Mouse (Mus musculus) MEL (cell line): Measurements from ENCODE around the gene Frem3. TPM values are rescaled to one million over a fixed set of nuclear protein-coding genes. Genes with fewer than 3 reads are reported as not detected.
"Not testable (repeated sequence)": the region's sequence is repeated elsewhere in the genome, so short reads cannot be mapped to it uniquely, and the experiment has no call there.

Source experiments
- DNase-seq: peaks from one replicate; pipeline ENCODE4 v3.0.0; 2011; ENCODE audit warnings: low read depth, low spot score
- H3K27ac ChIP-seq: 2 replicates; pipeline ENCODE4 v1.5.1; 2012; ENCODE audit warnings: low read depth, mild to moderate bottlenecking, control low read depth, low read length, moderate library complexity; ENCODE audit not compliant: control insufficient read depth
- H3K27me3 ChIP-seq, 2 experiments: fragments of 150-350 bp in 1 of 2; sonication (generic) in 1 of 2; 2 replicates each; pipeline ENCODE4 v1.6.1; 2012; ENCODE audit warnings: low read length in 2 of 2, mild to moderate bottlenecking in 2 of 2, improper control_type of control experiment in 1 of 2, moderate library complexity in 1 of 2; ENCODE audit not compliant: insufficient read depth in 2 of 2, control insufficient read depth in 1 of 2
- H3K36me3 ChIP-seq, 2 experiments: 2 replicates each; pipeline ENCODE4 v1.6.1; 2012 to 2014; ENCODE audit warnings: low read length in 2 of 2, improper control_type of control experiment in 1 of 2, inconsistent platforms in 1 of 2, mild to moderate bottlenecking in 1 of 2; ENCODE audit not compliant: insufficient read depth in 2 of 2, control insufficient read depth in 1 of 2
- H3K4me1 ChIP-seq, 2 experiments: fragments of 150-350 bp in 1 of 2; sonication (generic) in 1 of 2; 2 replicates each; pipeline ENCODE4 v1.6.1; 2012; ENCODE audit warnings: low read length in 2 of 2, improper control_type of control experiment in 1 of 2, mild to moderate bottlenecking in 1 of 2; ENCODE audit not compliant: insufficient read depth in 2 of 2, control insufficient read depth in 1 of 2
- H3K4me3 ChIP-seq, 2 experiments: fragments of 150-350 bp in 1 of 2; sonication (generic) in 1 of 2; 2 replicates each; pipeline ENCODE4 v1.5.1; 2012; ENCODE audit warnings: low read depth in 2 of 2, low read length in 2 of 2, mild to moderate bottlenecking in 2 of 2, moderate library complexity in 2 of 2, control low read depth in 1 of 2, improper control_type of control experiment in 1 of 2; ENCODE audit not compliant: control insufficient read depth in 1 of 2, insufficient read depth in 1 of 2
- H3K79me2 ChIP-seq: 2 replicates; pipeline ENCODE4 v1.6.1; 2012; ENCODE audit warnings: mild to moderate bottlenecking, low read length, moderate library complexity; ENCODE audit not compliant: control insufficient read depth, poor library complexity, insufficient read depth
- H3K9ac ChIP-seq: 2 replicates; pipeline ENCODE4 v1.6.1; 2012; ENCODE audit warnings: low read depth, mild to moderate bottlenecking, control low read depth, low read length, moderate library complexity; ENCODE audit not compliant: control insufficient read depth, poor library complexity, severe bottlenecking
- H3K9me3 ChIP-seq: fragments of 150-350 bp; sonication (generic); replicated peaks from 2 replicates; pipeline ENCODE4 v1.6.1; 2012; ENCODE audit warnings: mild to moderate bottlenecking, low read length, improper control_type of control experiment, moderate library complexity; ENCODE audit not compliant: insufficient read depth
- BHLHE40 ChIP-seq: IDR thresholded peaks from 2 replicates; pipeline ENCODE4 v1.6.1; 2012; ENCODE audit warnings: low read depth, mild to moderate bottlenecking, inconsistent platforms, low read length, improper control_type of control experiment, borderline replicate concordance
- CHD1 ChIP-seq: IDR thresholded peaks from 2 replicates; pipeline ENCODE4 v1.6.1; 2012; ENCODE audit warnings: low read depth, mild to moderate bottlenecking, inconsistent platforms, low read length, improper control_type of control experiment
- CHD2 ChIP-seq: IDR thresholded peaks from 2 replicates; pipeline ENCODE4 v1.6.1; 2011; ENCODE audit warnings: low read length, improper control_type of control experiment
- CTCF ChIP-seq, 3 experiments: IDR thresholded peaks in 2 of 3; conservative IDR thresholded peaks in 1 of 3; 2 replicates each; pipeline ENCODE4 v1.5.1; 2011 to 2012; ENCODE audit warnings: low read length in 3 of 3, low read depth in 2 of 3, mild to moderate bottlenecking in 2 of 3, improper control_type of control experiment in 1 of 3, inconsistent platforms in 1 of 3, mixed read lengths in 1 of 3, moderate library complexity in 1 of 3; ENCODE audit not compliant: control insufficient read depth in 1 of 3, insufficient read depth in 1 of 3, poor library complexity in 1 of 3, severe bottlenecking in 1 of 3
- ETS1 ChIP-seq: IDR thresholded peaks from 2 replicates; pipeline ENCODE4 v1.6.1; 2012; ENCODE audit warnings: low read depth, mild to moderate bottlenecking, inconsistent platforms, low read length, improper control_type of control experiment, moderate library complexity
- GATA1 ChIP-seq: IDR thresholded peaks from 2 replicates; pipeline ENCODE4 v1.6.1; 2011; ENCODE audit warnings: low read depth, low read length, improper control_type of control experiment
- HCFC1 ChIP-seq: IDR thresholded peaks from 2 replicates; pipeline ENCODE4 v1.6.1; 2012; ENCODE audit warnings: low read depth, mild to moderate bottlenecking, inconsistent platforms, low read length, improper control_type of control experiment, moderate library complexity
- MAX ChIP-seq: IDR thresholded peaks from 2 replicates; pipeline ENCODE4 v1.6.1; 2011; ENCODE audit warnings: low read length, improper control_type of control experiment
- NELFE ChIP-seq: IDR thresholded peaks from 2 replicates; pipeline ENCODE4 v1.6.1; 2011; ENCODE audit warnings: low read depth, low read length, improper control_type of control experiment
- NRF1 ChIP-seq: IDR thresholded peaks from 2 replicates; pipeline ENCODE4 v1.6.1; 2014; ENCODE audit warnings: low read depth, mild to moderate bottlenecking, inconsistent platforms, low read length, improper control_type of control experiment, moderate library complexity; ENCODE audit not compliant: poor library complexity, insufficient read depth, severe bottlenecking
- POLR2A ChIP-seq, 2 experiments: IDR thresholded peaks; 2 replicates each; pipeline ENCODE4 v1.6.1; 2011 to 2012; ENCODE audit warnings: low read length in 2 of 2, mild to moderate bottlenecking in 2 of 2, control low read depth in 1 of 2, improper control_type of control experiment in 1 of 2, low read depth in 1 of 2, moderate library complexity in 1 of 2; ENCODE audit not compliant: control insufficient read depth in 1 of 2, insufficient read depth in 1 of 2, poor library complexity in 1 of 2
- POLR2AphosphoS2 ChIP-seq: IDR thresholded peaks from 2 replicates; pipeline ENCODE4 v1.6.1; 2011; ENCODE audit warnings: low read length, improper control_type of control experiment
- SIN3A ChIP-seq: IDR thresholded peaks from 2 replicates; pipeline ENCODE4 v1.6.1; 2012; ENCODE audit warnings: low read length, improper control_type of control experiment, inconsistent platforms
- TBP ChIP-seq: IDR thresholded peaks from 2 replicates; pipeline ENCODE4 v1.8.0; 2011; ENCODE audit warnings: low read depth, low read length, improper control_type of control experiment
- TCF12 ChIP-seq: IDR thresholded peaks from 2 replicates; pipeline ENCODE4 v1.6.1; 2014; ENCODE audit warnings: low read depth, mild to moderate bottlenecking, inconsistent platforms, low read length, improper control_type of control experiment, moderate library complexity
- UBTF ChIP-seq: IDR thresholded peaks from 2 replicates; pipeline ENCODE4 v1.6.1; 2012; ENCODE audit warnings: low read depth, mild to moderate bottlenecking, inconsistent platforms, low read length, improper control_type of control experiment, moderate library complexity, borderline replicate concordance; ENCODE audit not compliant: insufficient read depth
- ZMIZ1 ChIP-seq: IDR thresholded peaks from 2 replicates; pipeline ENCODE4 v1.6.1; 2012; ENCODE audit warnings: low read depth, mild to moderate bottlenecking, inconsistent platforms, low read length, improper control_type of control experiment, moderate library complexity
- polyA plus RNA-seq, 2 experiments: library from polyadenylated mRNA; stranded (reverse) in 1 of 2; unstranded in 1 of 2; fragments of >175 nt in 1 of 2; fragments of >200 nt in 1 of 2; gene quantifications; 2 replicates each; pipeline versions ENCODE4 v1.2.1 to v1.2.4; 2012; ENCODE audit warnings: low replicate concordance in 2 of 2, low read depth in 1 of 2; ENCODE audit not compliant: insufficient read length in 2 of 2, insufficient read depth in 1 of 2, missing spikeins in 1 of 2
- total RNA-seq: library from RNA; depleted of rRNA; stranded (reverse); fragments of 300-350 nt; gene quantifications from 2 replicates; pipeline ENCODE4 v1.2.3, GENCODE M21; 2012; rRNA removed

Gene Frem3
- total and polyA plus RNA-seq, 3 experiments, result under 0.01 TPM; not detected in 2

DNA sequence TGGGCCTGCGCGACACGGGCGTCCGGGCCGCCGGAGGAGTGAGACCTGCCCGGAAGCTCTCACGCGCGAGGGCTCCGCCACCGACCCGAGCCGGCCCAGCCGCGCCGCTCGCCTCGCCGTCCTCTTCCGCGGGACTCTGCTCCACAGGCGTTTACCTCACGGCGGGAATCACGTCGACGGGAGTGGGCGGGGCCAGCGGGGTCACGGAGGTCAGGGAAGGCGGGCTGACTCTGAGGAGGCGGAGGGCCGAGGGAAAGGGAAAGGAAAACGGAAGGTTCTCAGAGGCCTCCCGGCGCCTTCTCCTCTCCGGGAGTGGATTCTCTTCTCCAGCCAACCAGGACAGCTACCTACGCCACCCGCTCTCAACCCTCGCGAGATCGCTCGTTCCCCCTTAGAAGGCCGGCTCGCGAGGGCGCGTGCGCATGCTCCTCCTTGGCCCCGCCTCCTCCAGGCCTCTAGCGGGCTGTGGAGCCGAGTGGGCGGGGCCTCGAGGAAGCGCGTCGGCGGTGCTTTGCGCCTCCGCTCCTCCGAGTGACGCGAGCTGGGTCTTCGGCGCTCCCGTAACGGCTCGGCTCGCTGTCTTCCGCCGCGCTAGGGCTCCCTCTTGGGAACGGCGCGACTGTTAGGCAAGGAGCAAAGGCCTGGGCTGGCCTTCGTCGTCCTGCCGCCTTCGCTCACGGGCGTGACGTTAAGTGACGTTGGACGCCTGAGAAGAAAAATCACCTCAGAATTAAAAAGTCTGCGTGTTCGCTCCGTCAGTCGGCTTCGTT is 128.5 kb downstream of the Frem3 start, which contains the start of gene Smarca5:
Smarca5 (minus strand) TSS at position 343 of the 770 bp plus-strand sequence.
- peak within 1 kb of the TSS; percentile 96 to 99 for H3K4me3 ChIP-seq
- TF ChIP-seq POLR2AphosphoS2 (peak; percentile 53; the same call in 1 of the 2 replicates), TCF12 (peak; percentile 50), HCFC1 (peak; percentile 70), ETS1 (peak; percentile 25; the same call in 1 of the 2 replicates), NELFE (peak; percentile 55), POLR2A (IDR thresholded peaks at IDR 0.05; ENCODE audit: control insufficient read depth in 1 of 2, insufficient read depth in 1 of 2, low read depth in 1 of 2, low read length in 2 of 2, poor library complexity in 1 of 2) (peak; percentile 66 to 74; a peak in 3 of 4 replicates), ZMIZ1 (peak; percentile 41; the same call in 1 of the 2 replicates), SIN3A (peak; percentile 52), CTCF (IDR thresholded peaks at IDR 0.05 in 2 of 3, conservative IDR thresholded peaks at IDR 0.05 in 1 of 3; ENCODE audit: control insufficient read depth in 1 of 3, insufficient read depth in 1 of 3, low read depth in 2 of 3, low read length in 3 of 3, poor library complexity in 1 of 3, severe bottlenecking in 1 of 3) (0 out of 6 replicates have a peak, but pooled peaks of 1 of the 3 experiments have one; percentile 7), UBTF (0 out of 2 replicates have a peak, but pooled peaks have one; percentile 78), NRF1 (peak; percentile 69), CHD2 (peak; percentile 69; the same call in 1 of the 2 replicates)
- H3K9me3 ChIP-seq, H3K4me1 ChIP-seq, H3K27me3 ChIP-seq: not testable (repeated sequence)
- peak; percentile 95 for DNase-seq
- H3K27ac ChIP-seq, result peak within 1 kb of the TSS; percentile 98
- H3K9ac ChIP-seq, result peak within 1 kb of the TSS; percentile 97
- H3K36me3 ChIP-seq, result peaks cover 11 to 17% of the 10 kb centered on the region in 2 experiments
- peaks cover 20% of the 10 kb centered on the region for H3K79me2 ChIP-seq

DNA sequence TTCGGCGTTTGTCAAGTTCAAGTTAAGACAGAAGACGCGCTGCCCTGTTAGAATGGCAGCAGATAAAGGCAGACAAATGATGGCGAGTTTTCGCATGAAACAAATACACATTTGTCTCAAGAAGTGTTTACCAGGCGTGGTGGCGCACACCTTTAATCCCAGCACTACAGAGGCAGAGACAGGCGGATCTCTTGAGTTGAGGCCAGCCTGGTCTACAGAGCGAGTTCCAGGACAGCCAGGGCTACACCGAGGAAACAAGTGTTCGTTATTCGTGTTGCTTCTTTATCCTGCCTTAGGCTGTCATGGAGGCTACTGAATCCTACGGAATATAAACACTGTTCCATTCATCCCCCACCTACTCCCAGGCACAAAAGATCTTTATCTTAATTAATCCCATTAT is 129.1 kb downstream of the Frem3 start:
- peak overlapping the region; percentile 98 for H3K27ac ChIP-seq
- peak overlapping the region; percentile 68 to 72 for H3K4me3 ChIP-seq
- H3K79me2 ChIP-seq, result peaks cover 20% of the 10 kb centered on the region
- DNase-seq, result no peak
- H3K9me3 ChIP-seq, result no peaks in the 10 kb centered on the region
- peaks cover 8 to 16% of the 10 kb centered on the region in 2 experiments for H3K36me3 ChIP-seq
- no peaks in the 10 kb centered on the region for H3K27me3 ChIP-seq
- peak overlapping the region; percentile 79 for H3K9ac ChIP-seq
- peaks cover 0 to 4% of the 10 kb centered on the region in 2 experiments for H3K4me1 ChIP-seq
- TF ChIP-seq MAX, result no peak; the same call in 1 of the 2 replicates
- 0 out of 4 replicates have a peak, but pooled peaks of 1 of the 2 experiments have one; percentile 11 for TF ChIP-seq POLR2A (IDR thresholded peaks at IDR 0.05; ENCODE audit: control insufficient read depth in 1 of 2, insufficient read depth in 1 of 2, low read depth in 1 of 2, low read length in 2 of 2, poor library complexity in 1 of 2)
- 0 out of 2 replicates have a peak, but pooled peaks have one; percentile 5 for TF ChIP-seq ZMIZ1
- TF ChIP-seq BHLHE40, result no peak
- 0 out of 2 replicates have a peak, but pooled peaks have one; percentile 84 for TF ChIP-seq CHD1
- 0 out of 2 replicates have a peak, but pooled peaks have one; percentile 15 for TF ChIP-seq TBP
- peak; percentile 33; the same call in 1 of the 2 replicates for TF ChIP-seq GATA1

Other genes with a start within 250 kb of the Frem3 start
- gene Gypa, start 117.3 kb upstream of the Frem3 start, total RNA-seq, result 13.4 and 15.9 TPM in 2 replicates
- gene Gypa, start 117.3 kb upstream of the Frem3 start, polyA plus RNA-seq, result 10 to 100 TPM in 1 of 2 experiments, not detected in 1; 19.8 TPM
- gene Smarca5, start 128.4 kb downstream of the Frem3 start, total RNA-seq, result 89.1 and 99.2 TPM in 2 replicates
- gene Smarca5, start 128.4 kb downstream of the Frem3 start, polyA plus RNA-seq, result 100 to 1,000 TPM in 1 of 2 experiments, 10 to 100 TPM in 1; 59.0 to 140 TPM